Comparison of ENCODE assay signal across 9 mouse cellular contexts in genomic region chr5:128877425-128878035, GRCm38 (mm10).
DNase-seq lines count a peak whose midpoint lies in the region; ATAC-seq lines count a peak whose summit lies in the region.
"Had no signal": no experiment of that assay in that cellular context is flagged by ENCODE, and none has a peak within 500 bp of the region (broad histone marks: within the 10 kb centered on the region; RNA-seq: fewer than 3 reads in every experiment).

No protein-coding gene starts in this region.

- H3K27ac ChIP-seq in forebrain, embryonic 14.5 days (ENCODE audit: low read depth, low read length), result peak overlapping the region; percentile 55
- H3K27ac ChIP-seq: lung, embryonic 15.5 days had no signal

- WGBS in forebrain, embryonic 14.5 days, result 16% methylated on average over 16 of the region's 16 CpGs

- H3K9me3 ChIP-seq in forebrain, embryonic 14.5 days (replicated peaks; ENCODE audit: control insufficient read depth, low read length), result no peaks in the 10 kb centered on the region
- H3K9me3 ChIP-seq: lung, embryonic 15.5 days had no signal

- peak; percentile 95 for ATAC-seq in forebrain, embryonic 14.5 days

- no peak overlapping the region for H3K4me2 ChIP-seq in forebrain, embryonic 14.5 days (ENCODE audit: low read length)
- H3K4me2 ChIP-seq: lung, embryonic 15.5 days had no signal

- H3K4me1 ChIP-seq in forebrain, embryonic 14.5 days (ENCODE audit: control insufficient read depth, insufficient read depth, low read length), result no peaks in the 10 kb centered on the region
- H3K4me1 ChIP-seq: lung, embryonic 15.5 days had no signal

- H3K9ac ChIP-seq in forebrain, embryonic 14.5 days (ENCODE audit: low read length), result no peak overlapping the region
- H3K9ac ChIP-seq: lung, embryonic 15.5 days had no signal

- no peaks in the 10 kb centered on the region for H3K27me3 ChIP-seq in forebrain, embryonic 14.5 days (replicated peaks; ENCODE audit: control insufficient read depth, insufficient read depth, low read length)
- H3K27me3 ChIP-seq: lung, embryonic 15.5 days had no signal

- DNase-seq in left cerebral cortex, adult 18-20 months (ENCODE audit: low spot score in 2 of 2), result peak; percentile 56 to 66
- DNase-seq in left cerebral cortex, adult 11 months (ENCODE audit: low spot score), result no peak
- DNase-seq in forebrain, embryonic 14.5 days (ENCODE audit: low spot score), result peak; percentile 88
- DNase-seq in left cerebral cortex, adult 8-10 months (ENCODE audit: low spot score in 2 of 2), result peak; percentile 20 to 75
- DNase-seq in right cerebral cortex, postnatal 4 days, result peak; percentile 56
- no peak for DNase-seq in gastrocnemius, adult 8-10 months (ENCODE audit: low spot score in 2 of 2)
- DNase-seq in adrenal gland, postnatal 10 days, result no peak
- no peak for DNase-seq in adrenal gland, adult 18-20 months (ENCODE audit: low spot score in 2 of 2)

- no peaks in the 10 kb centered on the region for H3K36me3 ChIP-seq in forebrain, embryonic 14.5 days (ENCODE audit: control insufficient read depth, insufficient read depth, low read length)
- H3K36me3 ChIP-seq: lung, embryonic 15.5 days had no signal

- no peak overlapping the region for H3K4me3 ChIP-seq in forebrain, embryonic 14.5 days (ENCODE audit: low read depth, low read length)
- H3K4me3 ChIP-seq: lung, embryonic 15.5 days had no signal

Comparison
In these comparisons a context has a peak if more than half of its experiments do, and no peak if none do; other contexts are left out.
1. DNase-seq: peak in left cerebral cortex, adult 18-20 months (2 of 2), forebrain, embryonic 14.5 days (single experiment), left cerebral cortex, adult 8-10 months (2 of 2) and right cerebral cortex, postnatal 4 days (single experiment); none in left cerebral cortex, adult 11 months (single experiment), gastrocnemius, adult 8-10 months (0 of 2), adrenal gland, postnatal 10 days (single experiment) and adrenal gland, adult 18-20 months (0 of 2).